Mouse (Mus musculus): ENCODE measurements around the gene Cbwd1. TPM values are rescaled to one million over a fixed set of nuclear protein-coding genes. Genes with fewer than 3 reads are reported as not detected.

The Cbwd1 gene
- 11.4 and 12.7 TPM in 2 replicates for polyA plus RNA-seq (2014; fragmentation: Nextera tagmentation; extraction: Ambion mirVana)

DNA sequence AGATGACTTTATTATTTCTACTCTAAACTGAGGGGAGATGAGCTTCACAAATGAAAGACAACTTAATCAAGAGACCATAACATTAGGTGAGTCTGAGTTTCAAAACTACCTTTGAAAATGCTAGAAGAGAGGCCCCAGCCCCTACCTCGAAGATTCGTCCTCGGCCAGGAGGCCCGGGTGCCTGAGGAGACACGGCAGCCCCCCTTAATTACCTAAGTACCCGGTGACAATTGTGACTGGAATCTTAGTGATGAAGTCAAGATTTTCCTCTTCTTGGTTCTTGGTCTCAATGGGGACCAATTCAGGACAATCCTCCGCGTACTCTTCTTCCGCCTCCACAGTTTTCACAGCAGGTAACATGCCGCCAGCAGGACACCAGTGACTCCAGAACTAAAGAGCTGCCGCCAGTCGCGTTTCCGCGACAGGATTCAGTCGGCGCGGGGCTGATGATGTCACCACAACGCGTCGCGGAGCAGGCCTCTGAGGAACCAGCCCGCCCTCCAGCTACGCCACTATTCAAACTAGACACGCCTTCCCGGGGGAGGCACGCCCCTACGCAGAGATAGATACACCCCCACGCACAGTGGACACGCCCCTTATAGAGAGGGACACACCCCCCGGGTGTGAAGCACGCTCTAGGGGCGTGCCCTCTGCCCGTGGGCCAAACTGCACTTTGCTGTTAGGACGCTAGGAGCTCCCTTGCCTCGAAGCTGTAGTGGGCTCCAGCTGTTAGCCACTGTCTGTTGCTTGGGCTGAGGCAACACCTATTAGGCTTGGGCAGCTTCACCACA is at the start of gene Cbwd1:
Gene Cbwd1 (minus strand): TSS at position 439 of the 791 bp plus-strand sequence.
- H3K9ac ChIP-seq, result peak within 1 kb of the TSS; percentile 55
- no peaks in the 10 kb centered on the region for H3K27me3 ChIP-seq (ENCODE audit: control insufficient read depth, insufficient read depth, low read length)
- peak within 1 kb of the TSS; percentile 1; the same call in 1 of the 2 replicates for H3K27ac ChIP-seq
- peaks cover 5% of the 10 kb centered on the region for H3K4me1 ChIP-seq (replicated peaks; ENCODE audit: control insufficient read depth, insufficient read depth, low read length)
- H3K4me2 ChIP-seq (replicated peaks), result peak within 1 kb of the TSS; percentile 61
- H3K36me3 ChIP-seq (replicated peaks; ENCODE audit: control insufficient read depth, insufficient read depth), result 0 out of 2 replicates have a peak, but pooled peaks cover under 1% of the 10 kb centered on the region
- peak within 1 kb of the TSS; percentile 44 for H3K4me3 ChIP-seq (replicated peaks; ENCODE audit: low read length)
- DNase-seq (ENCODE audit: low spot score), result peak; percentile 99
- no peaks in the 10 kb centered on the region for H3K9me3 ChIP-seq (ENCODE audit: control insufficient read depth, low read length)
- under 1% methylated on average over 36 of the region's 36 CpGs for WGBS
- ATAC-seq (ENCODE audit: low FRiP score), result peak; percentile 99

DNA sequence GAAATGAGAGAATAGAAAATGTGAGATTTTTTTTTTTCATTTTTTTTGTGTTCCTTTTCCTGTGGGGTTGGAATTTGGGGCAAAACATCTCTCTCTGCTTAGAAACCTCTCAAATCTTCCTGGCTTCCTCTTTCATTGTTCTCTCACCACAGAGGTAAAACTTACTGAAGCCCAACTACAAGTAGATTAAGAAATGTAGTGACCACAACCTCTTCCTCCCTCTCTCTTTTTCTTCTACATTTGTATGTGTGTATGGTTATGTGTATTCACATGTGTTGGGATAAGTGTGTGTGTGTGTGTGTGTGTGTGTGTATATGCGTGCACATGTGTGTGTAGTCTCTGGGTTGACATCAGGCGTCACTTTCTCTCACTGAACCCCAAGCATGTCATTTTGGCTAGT is 47.1 kb upstream of the Cbwd1 start:
- Histone ChIP-seq H3K36me3 (replicated peaks; ENCODE audit: control insufficient read depth, insufficient read depth) (no peaks in the 10 kb centered on the region), H3K4me3 (replicated peaks; ENCODE audit: low read length) (no peak overlapping the region), H3K27ac (no peak overlapping the region), H3K9me3 (ENCODE audit: control insufficient read depth, low read length) (no peaks in the 10 kb centered on the region), H3K9ac (no peak overlapping the region), H3K4me2 (replicated peaks) (no peak overlapping the region), H3K4me1 (replicated peaks; ENCODE audit: control insufficient read depth, insufficient read depth, low read length) (no peaks in the 10 kb centered on the region), H3K27me3 (ENCODE audit: control insufficient read depth, insufficient read depth, low read length) (no peaks in the 10 kb centered on the region)
- ATAC-seq (ENCODE audit: low FRiP score), result no peak
- no peak for DNase-seq (ENCODE audit: low spot score)
- WGBS, result 100% methylated on average over 2 of the region's 2 CpGs

DNA sequence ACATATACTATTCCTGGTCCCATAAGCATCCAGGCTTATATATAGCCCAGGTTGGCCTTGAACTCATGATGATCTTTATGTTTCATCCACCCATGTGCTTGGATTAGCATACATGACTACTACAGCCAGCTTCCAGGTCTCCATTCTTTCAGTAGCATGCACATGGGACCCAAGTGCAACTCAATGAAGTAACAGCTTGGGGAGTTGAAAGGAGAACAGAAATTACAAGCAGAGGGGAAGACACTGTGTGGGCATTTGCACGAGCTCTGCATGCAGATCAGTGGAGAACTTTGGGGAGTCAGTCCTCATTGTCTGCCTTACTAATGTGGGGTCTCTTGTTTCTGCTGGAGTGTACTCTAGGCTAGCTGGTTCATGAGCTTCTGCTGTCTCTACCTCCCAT is 45.3 kb upstream of the Cbwd1 start:
- Histone ChIP-seq H3K36me3 (replicated peaks; ENCODE audit: control insufficient read depth, insufficient read depth) (no peaks in the 10 kb centered on the region), H3K4me1 (replicated peaks; ENCODE audit: control insufficient read depth, insufficient read depth, low read length) (no peaks in the 10 kb centered on the region), H3K9me3 (ENCODE audit: control insufficient read depth, low read length) (no peaks in the 10 kb centered on the region), H3K27ac (no peak overlapping the region), H3K9ac (no peak overlapping the region), H3K27me3 (ENCODE audit: control insufficient read depth, insufficient read depth, low read length) (peaks cover 7% of the 10 kb centered on the region), H3K4me2 (replicated peaks) (no peak overlapping the region), H3K4me3 (replicated peaks; ENCODE audit: low read length) (no peak overlapping the region)
- WGBS, result 71% methylated on average over 1 of the region's 1 CpGs
- DNase-seq (ENCODE audit: low spot score) (no peak), ATAC-seq (ENCODE audit: low FRiP score) (no peak)

DNA sequence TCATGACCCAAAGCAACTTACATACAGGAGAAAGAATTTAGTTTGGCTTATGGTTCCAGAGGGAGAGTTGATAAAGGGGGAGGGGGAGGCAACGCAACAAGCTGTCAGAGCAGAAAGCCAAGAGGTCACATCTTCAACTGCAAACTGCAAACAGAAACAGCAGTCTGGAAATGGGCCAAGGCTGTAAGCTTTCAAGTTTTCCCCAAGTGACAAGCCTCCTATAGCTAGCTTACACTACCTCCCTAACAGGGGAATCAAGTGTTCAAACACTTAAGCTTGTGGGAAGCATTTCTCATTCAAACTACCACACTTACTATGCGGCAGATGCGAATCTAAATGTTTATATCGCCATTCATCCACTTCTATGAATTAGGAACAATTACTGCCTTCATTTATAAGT is 42.4 kb upstream of the Cbwd1 start:
- WGBS, result 65% methylated on average over 4 of the region's 4 CpGs
- DNase-seq (ENCODE audit: low spot score) (no peak), ATAC-seq (ENCODE audit: low FRiP score) (no peak)
- no peak overlapping the region for H3K4me2 ChIP-seq (replicated peaks)
- no peak overlapping the region for H3K27ac ChIP-seq
- H3K9ac ChIP-seq, result no peak overlapping the region
- H3K4me1 ChIP-seq (replicated peaks; ENCODE audit: control insufficient read depth, insufficient read depth, low read length), result no peaks in the 10 kb centered on the region; the same call in 1 of the 2 replicates
- no peak overlapping the region for H3K4me3 ChIP-seq (replicated peaks; ENCODE audit: low read length)
- peaks cover 36% of the 10 kb centered on the region for H3K27me3 ChIP-seq (ENCODE audit: control insufficient read depth, insufficient read depth, low read length)
- H3K9me3 ChIP-seq (ENCODE audit: control insufficient read depth, low read length), result no peaks in the 10 kb centered on the region
- no peaks in the 10 kb centered on the region for H3K36me3 ChIP-seq (replicated peaks; ENCODE audit: control insufficient read depth, insufficient read depth)

DNA sequence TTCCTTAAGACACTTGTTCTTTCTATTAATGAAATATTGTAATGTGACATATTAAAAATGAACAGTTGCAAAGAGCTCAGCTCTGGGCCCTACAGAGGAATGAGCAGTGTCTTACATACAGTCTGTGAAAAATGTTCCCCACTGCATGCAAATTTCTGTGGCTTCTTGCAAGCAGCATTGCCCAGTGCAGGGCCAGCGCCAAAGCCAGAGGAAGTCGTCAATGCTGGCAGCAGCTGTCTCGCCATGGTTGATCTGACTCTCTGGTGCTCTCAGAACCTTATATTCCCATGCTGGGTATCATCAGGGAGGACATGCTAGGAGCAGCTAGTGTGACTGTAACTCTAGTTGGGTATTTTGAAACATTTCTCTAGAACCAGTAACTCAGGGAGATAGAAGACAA is 41.4 kb upstream of the Cbwd1 start:
- H3K9ac ChIP-seq, result no peak overlapping the region
- H3K36me3 ChIP-seq (replicated peaks; ENCODE audit: control insufficient read depth, insufficient read depth), result no peaks in the 10 kb centered on the region
- WGBS, result 73% methylated on average over 3 of the region's 3 CpGs
- no peaks in the 10 kb centered on the region for H3K9me3 ChIP-seq (ENCODE audit: control insufficient read depth, low read length)
- H3K4me3 ChIP-seq (replicated peaks; ENCODE audit: low read length), result no peak overlapping the region
- H3K27ac ChIP-seq, result no peak overlapping the region
- no peaks in the 10 kb centered on the region; the same call in 1 of the 2 replicates for H3K4me1 ChIP-seq (replicated peaks; ENCODE audit: control insufficient read depth, insufficient read depth, low read length)
- ATAC-seq (ENCODE audit: low FRiP score) (no peak), DNase-seq (ENCODE audit: low spot score) (no peak)
- H3K27me3 ChIP-seq (ENCODE audit: control insufficient read depth, insufficient read depth, low read length), result peaks cover 44% of the 10 kb centered on the region
- H3K4me2 ChIP-seq (replicated peaks), result no peak overlapping the region

DNA sequence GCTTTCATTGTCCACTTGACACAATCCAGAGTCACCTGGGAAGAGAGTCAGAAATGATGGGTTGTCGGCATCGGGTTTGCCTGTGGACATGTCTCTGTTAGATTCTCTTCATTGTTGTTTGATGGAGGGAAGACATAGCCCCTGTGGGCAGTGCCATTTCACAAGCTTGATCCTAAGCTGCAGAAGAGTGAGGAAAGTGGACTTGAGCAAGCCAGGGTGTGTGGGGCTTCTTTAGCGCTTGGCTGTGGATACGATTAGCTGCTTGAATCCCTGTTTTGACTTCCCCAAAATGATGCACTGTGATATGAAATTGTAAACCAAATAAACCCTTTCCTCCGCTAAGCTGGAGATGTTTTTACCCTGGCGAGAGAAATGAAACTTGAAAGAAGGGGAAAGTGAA is 40.6 kb upstream of the Cbwd1 start:
- ATAC-seq (ENCODE audit: low FRiP score), result no peak
- DNase-seq (ENCODE audit: low spot score), result no peak
- H3K9me3 ChIP-seq (ENCODE audit: control insufficient read depth, low read length), result no peaks in the 10 kb centered on the region
- no peak overlapping the region for H3K4me3 ChIP-seq (replicated peaks; ENCODE audit: low read length)
- peaks cover 52% of the 10 kb centered on the region for H3K27me3 ChIP-seq (ENCODE audit: control insufficient read depth, insufficient read depth, low read length)
- no peak overlapping the region for H3K4me2 ChIP-seq (replicated peaks)
- H3K4me1 ChIP-seq (replicated peaks; ENCODE audit: control insufficient read depth, insufficient read depth, low read length), result no peaks in the 10 kb centered on the region; the same call in 1 of the 2 replicates
- WGBS, result 95% methylated on average over 6 of the region's 6 CpGs
- H3K9ac ChIP-seq, result no peak overlapping the region
- no peak overlapping the region for H3K27ac ChIP-seq
- no peaks in the 10 kb centered on the region for H3K36me3 ChIP-seq (replicated peaks; ENCODE audit: control insufficient read depth, insufficient read depth)

DNA sequence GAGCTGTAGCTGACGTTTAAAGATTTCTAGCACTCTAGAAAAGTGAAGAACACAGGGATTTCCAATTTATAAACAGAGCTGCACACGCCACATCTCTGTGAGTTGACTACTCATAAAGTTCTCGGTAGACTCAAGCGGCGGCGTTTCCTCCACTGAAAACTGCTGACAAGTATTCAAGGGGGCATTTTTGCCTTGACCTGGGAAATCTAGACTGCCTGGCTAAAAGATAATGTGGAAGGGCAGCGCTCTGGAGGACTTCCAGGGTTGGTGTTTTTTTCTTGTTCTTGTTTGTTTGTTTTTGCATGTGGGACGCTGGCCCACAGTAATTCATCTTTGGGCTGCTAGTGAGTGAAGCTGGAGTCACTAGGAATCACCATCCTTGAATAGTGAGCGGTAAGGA is 38.7 kb upstream of the Cbwd1 start:
- H3K9me3 ChIP-seq (ENCODE audit: control insufficient read depth, low read length), result no peaks in the 10 kb centered on the region
- H3K9ac ChIP-seq, result no peak overlapping the region
- ATAC-seq (ENCODE audit: low FRiP score) (no peak), DNase-seq (ENCODE audit: low spot score) (no peak)
- no peaks in the 10 kb centered on the region; the same call in 1 of the 2 replicates for H3K4me1 ChIP-seq (replicated peaks; ENCODE audit: control insufficient read depth, insufficient read depth, low read length)
- H3K4me2 ChIP-seq (replicated peaks), result peak overlapping the region; percentile 98
- 33% methylated on average over 9 of the region's 9 CpGs for WGBS
- H3K27ac ChIP-seq, result no peak overlapping the region
- peaks cover 57% of the 10 kb centered on the region for H3K27me3 ChIP-seq (ENCODE audit: control insufficient read depth, insufficient read depth, low read length)
- H3K36me3 ChIP-seq (replicated peaks; ENCODE audit: control insufficient read depth, insufficient read depth), result no peaks in the 10 kb centered on the region
- H3K4me3 ChIP-seq (replicated peaks; ENCODE audit: low read length), result peak overlapping the region; percentile 71

DNA sequence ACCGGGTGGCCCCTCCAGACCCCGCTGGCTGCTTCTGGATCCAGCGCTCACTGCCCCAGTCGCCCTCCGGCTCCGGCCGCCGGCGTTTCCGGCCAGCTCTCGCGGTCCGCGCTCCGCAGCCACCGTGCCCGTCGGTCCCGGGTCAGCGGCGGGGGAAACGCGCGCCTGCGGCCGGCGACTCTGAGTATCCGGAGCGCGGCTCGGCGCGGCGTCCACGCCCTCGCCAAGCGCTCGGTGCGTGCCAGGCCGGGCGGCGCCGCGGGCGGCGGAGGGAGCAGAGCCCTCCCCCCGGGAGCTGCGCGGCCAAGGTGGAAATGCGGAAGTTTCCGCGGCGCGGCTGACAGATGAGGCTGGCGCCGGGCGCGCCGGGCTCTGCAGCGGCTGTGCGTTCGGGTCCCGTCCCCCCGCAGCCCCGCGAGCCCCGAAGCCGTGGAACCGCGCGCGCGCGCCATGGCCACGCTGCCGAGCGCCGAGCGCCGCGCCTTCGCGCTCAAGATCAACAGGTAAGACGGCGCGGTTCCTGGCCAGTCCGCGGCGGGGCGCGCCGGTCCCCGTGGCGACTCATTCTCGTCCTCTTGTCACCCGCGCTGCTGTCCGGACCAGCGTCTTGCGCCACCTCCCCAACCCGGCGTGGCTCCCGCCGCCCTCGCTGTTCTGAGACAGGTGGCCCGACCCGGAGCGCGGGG is 37.9 kb upstream of the Cbwd1 start, which contains the start of gene Dock8:
Gene Dock8 (plus strand): TSS at position 334 of the 686 bp plus-strand sequence.
- ATAC-seq (ENCODE audit: low FRiP score) (peak; percentile 48; the same call in 1 of the 2 replicates), DNase-seq (ENCODE audit: low spot score) (peak; percentile 27)
- Histone ChIP-seq H3K27ac (no peak within 1 kb of the TSS), H3K36me3 (replicated peaks; ENCODE audit: control insufficient read depth, insufficient read depth) (no peaks in the 10 kb centered on the region), H3K9ac (peak within 1 kb of the TSS; percentile 41; the same call in 1 of the 2 replicates), H3K4me2 (replicated peaks) (peak within 1 kb of the TSS; percentile 98), H3K9me3 (ENCODE audit: control insufficient read depth, low read length) (no peaks in the 10 kb centered on the region), H3K4me1 (replicated peaks; ENCODE audit: control insufficient read depth, insufficient read depth, low read length) (no peaks in the 10 kb centered on the region; the same call in 1 of the 2 replicates), H3K4me3 (replicated peaks; ENCODE audit: low read length) (peak within 1 kb of the TSS; percentile 71), H3K27me3 (ENCODE audit: control insufficient read depth, insufficient read depth, low read length) (peaks cover 57% of the 10 kb centered on the region)
- WGBS, result under 1% methylated on average over 108 of the region's 109 CpGs

DNA sequence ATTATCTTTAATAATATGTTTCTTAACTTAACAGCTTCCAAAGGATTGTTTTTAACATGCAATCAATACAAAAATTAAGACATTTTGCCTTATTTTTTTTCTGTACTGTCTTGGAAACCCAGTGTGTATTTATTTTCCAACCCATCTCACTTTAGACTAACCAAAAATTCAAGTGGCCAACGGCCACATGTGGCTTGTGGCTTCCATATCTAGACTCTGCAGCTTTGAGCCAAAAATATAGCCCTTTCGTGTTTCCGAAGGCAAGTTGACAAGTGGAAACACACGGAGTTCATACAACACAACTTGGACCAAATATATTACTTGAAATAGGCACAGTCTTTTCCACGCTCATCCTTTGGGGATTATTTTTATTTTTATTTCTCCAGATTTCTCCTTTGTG is 37.2 kb upstream of the Cbwd1 start:
- H3K4me1 ChIP-seq (replicated peaks; ENCODE audit: control insufficient read depth, insufficient read depth, low read length), result no peaks in the 10 kb centered on the region; the same call in 1 of the 2 replicates
- WGBS, result 79% methylated on average over 5 of the region's 5 CpGs
- H3K9me3 ChIP-seq (ENCODE audit: control insufficient read depth, low read length), result no peaks in the 10 kb centered on the region
- H3K4me2 ChIP-seq (replicated peaks), result peak overlapping the region; percentile 98; the same call in 1 of the 2 replicates
- no peak for DNase-seq (ENCODE audit: low spot score)
- H3K4me3 ChIP-seq (replicated peaks; ENCODE audit: low read length), result peak overlapping the region; percentile 71
- H3K27ac ChIP-seq, result no peak overlapping the region
- no peak for ATAC-seq (ENCODE audit: low FRiP score)
- peaks cover 57% of the 10 kb centered on the region for H3K27me3 ChIP-seq (ENCODE audit: control insufficient read depth, insufficient read depth, low read length)
- no peaks in the 10 kb centered on the region for H3K36me3 ChIP-seq (replicated peaks; ENCODE audit: control insufficient read depth, insufficient read depth)
- H3K9ac ChIP-seq, result no peak overlapping the region
